Mouse (Mus musculus) B cell, adult 62 days (primary cell): ENCODE results near the gene Rbm19. TPM values are rescaled to one million over a fixed set of nuclear protein-coding genes. Genes with fewer than 3 reads are reported as not detected.

Experiments
- total RNA-seq: library from RNA; stranded (reverse); gene quantifications from 4 replicates; pipeline ENCODE4 v1.2.4, GENCODE M21; 2023

The Rbm19 gene
- 64.2 to 101 TPM (median 85.8 TPM) in 4 replicates for total RNA-seq

DNA sequence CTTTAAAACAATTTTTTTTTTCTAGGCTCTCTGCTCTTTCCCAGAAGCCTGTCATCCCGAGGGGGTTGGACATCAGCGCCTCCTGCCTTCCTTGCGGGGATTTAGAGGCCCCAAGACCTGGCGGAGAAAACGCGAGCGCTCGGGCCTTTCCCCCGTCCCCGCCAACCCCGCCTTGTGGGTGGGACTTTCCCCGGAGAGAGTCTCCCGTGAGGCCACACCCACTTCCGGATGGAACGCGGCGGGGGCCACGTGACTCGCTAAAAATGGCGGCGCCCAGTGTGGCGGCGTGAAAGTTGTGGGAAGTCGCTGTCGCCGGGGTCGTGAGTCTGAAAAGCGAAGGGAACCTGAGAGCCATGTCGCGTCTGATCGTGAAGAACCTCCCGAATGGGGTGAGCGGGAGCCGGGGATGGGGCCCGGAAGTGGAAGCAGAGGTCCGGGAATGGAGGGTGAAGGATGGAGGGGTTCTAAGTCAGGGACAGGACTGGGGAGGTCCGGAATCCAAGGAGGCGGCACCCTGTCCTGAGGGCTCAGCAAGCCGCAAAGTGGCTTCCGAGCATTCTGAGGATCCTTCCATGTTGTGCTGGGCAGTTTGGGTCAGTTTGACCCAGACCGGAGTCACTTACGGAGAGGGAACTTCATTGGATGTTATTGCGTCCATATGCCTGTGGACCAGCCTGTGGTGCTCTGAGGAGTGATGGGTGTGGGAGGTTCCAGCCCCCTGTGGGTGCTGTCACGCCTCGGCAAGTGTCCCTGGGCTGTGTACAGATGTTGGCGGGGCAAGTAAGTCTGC lies at the start of gene Rbm19:
Rbm19 (plus strand) TSS at position 205 of the 790 bp plus-strand sequence.

